Mouse (Mus musculus): ENCODE data around the gene Mrps34. TPM values are rescaled to one million over a fixed set of nuclear protein-coding genes. Genes with fewer than 3 reads are reported as not detected.
A peak's percentile ranks its signal among the peaks of the same experiment; 100 is the strongest.

Gene Mrps34
- polyA plus RNA-seq (2015; fragmentation: Nextera tagmentation; extraction: Ambion mirVana) = 141 TPM in 2 replicates

DNA sequence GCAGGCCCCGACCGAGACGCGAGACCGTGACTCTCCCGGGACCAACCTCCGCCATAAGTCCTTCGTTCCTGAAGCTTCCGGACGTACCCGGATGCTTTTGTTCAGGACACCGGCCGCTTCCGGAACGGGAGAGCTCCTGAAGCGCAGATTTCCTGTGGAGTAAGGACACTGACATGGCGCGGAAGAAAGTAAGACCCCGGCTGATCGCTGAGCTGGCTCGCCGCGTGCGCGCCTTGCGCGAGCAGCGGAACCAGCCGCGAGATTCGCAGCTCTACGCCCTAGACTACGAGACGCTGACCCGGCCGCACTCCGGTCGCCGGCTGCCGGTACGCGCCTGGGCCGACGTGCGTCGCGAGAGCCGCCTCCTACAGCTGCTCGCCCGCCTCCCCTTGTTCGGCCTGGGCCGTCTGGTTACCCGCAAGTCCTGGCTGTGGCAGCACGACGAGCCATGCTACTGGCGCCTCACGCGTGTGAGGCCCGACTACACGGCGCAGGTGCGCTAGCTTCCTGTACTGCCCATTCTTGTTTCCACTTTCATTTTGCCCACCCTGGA, at the start of gene Mrps34, which contains the start of gene Eme2:
Gene Mrps34 (plus strand): TSS at position 122 of the 553 bp plus-strand sequence.
Gene Eme2 (minus strand): TSS at position 93 of the 553 bp plus-strand sequence.
- H3K4me2 ChIP-seq (ENCODE audit: low read length) = peak within 1 kb of the TSS; percentile 95
- peak within 1 kb of the TSS; percentile 93 for H3K9ac ChIP-seq (ENCODE audit: low read depth, low read length)
- ATAC-seq (replicated peaks; ENCODE audit: low FRiP score, low read depth) = peak; percentile 38
- TF ChIP-seq CTCF (IDR thresholded peaks at IDR 0.05; ENCODE audit: low read depth) = no peak
- H3K9me3 ChIP-seq (replicated peaks; ENCODE audit: low read length) = no peaks in the 10 kb centered on the region
- peaks cover 6% of the 10 kb centered on the region; the same call in 1 of the 2 replicates for H3K4me1 ChIP-seq (replicated peaks; ENCODE audit: insufficient read depth, low read length)
- peak; percentile 93 for DNase-seq (ENCODE audit: low spot score)
- peak within 1 kb of the TSS; percentile 86 for H3K4me3 ChIP-seq (replicated peaks; ENCODE audit: low read depth, low read length)
- under 1% methylated on average over 62 of the region's 62 CpGs for WGBS
- H3K36me3 ChIP-seq (ENCODE audit: insufficient read depth, low read length) = peaks cover 46% of the 10 kb centered on the region
- peak within 1 kb of the TSS; percentile 89 for H3K27ac ChIP-seq
- H3K27me3 ChIP-seq (ENCODE audit: insufficient read depth, low read length) = no peaks in the 10 kb centered on the region

GRCm38 (mm10) chr17:24847386-24847785, 47.5 kb upstream of the Mrps34 start:
- Histone ChIP-seq H3K9me3 (replicated peaks; ENCODE audit: low read length) (no peaks in the 10 kb centered on the region), H3K27me3 (ENCODE audit: insufficient read depth, low read length) (no peaks in the 10 kb centered on the region), H3K27ac (no peak overlapping the region), H3K4me1 (replicated peaks; ENCODE audit: insufficient read depth, low read length) (0 out of 2 replicates have a peak, but pooled peaks cover 8% of the 10 kb centered on the region), H3K9ac (ENCODE audit: low read depth, low read length) (no peak overlapping the region), H3K36me3 (ENCODE audit: insufficient read depth, low read length) (no peaks in the 10 kb centered on the region), H3K4me2 (ENCODE audit: low read length) (no peak overlapping the region), H3K4me3 (replicated peaks; ENCODE audit: low read depth, low read length) (no peak overlapping the region)
- WGBS = 98% methylated on average over 1 of the region's 1 CpGs
- TF ChIP-seq CTCF (IDR thresholded peaks at IDR 0.05; ENCODE audit: low read depth) = no peak
- no peak for DNase-seq (ENCODE audit: low spot score)
- ATAC-seq (replicated peaks; ENCODE audit: low FRiP score, low read depth) = no peak

GRCm38 (mm10) chr17:24848600-24849031, 46.3 kb upstream of the Mrps34 start:
- Histone ChIP-seq H3K9ac (ENCODE audit: low read depth, low read length) (no peak overlapping the region), H3K27me3 (ENCODE audit: insufficient read depth, low read length) (no peaks in the 10 kb centered on the region), H3K4me3 (replicated peaks; ENCODE audit: low read depth, low read length) (peak overlapping the region; percentile 68), H3K4me2 (ENCODE audit: low read length) (peak overlapping the region; percentile 81), H3K4me1 (replicated peaks; ENCODE audit: insufficient read depth, low read length) (0 out of 2 replicates have a peak, but pooled peaks cover 8% of the 10 kb centered on the region), H3K9me3 (replicated peaks; ENCODE audit: low read length) (no peaks in the 10 kb centered on the region), H3K36me3 (ENCODE audit: insufficient read depth, low read length) (0 out of 2 replicates have a peak, but pooled peaks cover 2% of the 10 kb centered on the region), H3K27ac (peak overlapping the region; percentile 85)
- ATAC-seq (replicated peaks; ENCODE audit: low FRiP score, low read depth) = no peak
- no peak for TF ChIP-seq CTCF (IDR thresholded peaks at IDR 0.05; ENCODE audit: low read depth)
- DNase-seq (ENCODE audit: low spot score) = no peak

DNA sequence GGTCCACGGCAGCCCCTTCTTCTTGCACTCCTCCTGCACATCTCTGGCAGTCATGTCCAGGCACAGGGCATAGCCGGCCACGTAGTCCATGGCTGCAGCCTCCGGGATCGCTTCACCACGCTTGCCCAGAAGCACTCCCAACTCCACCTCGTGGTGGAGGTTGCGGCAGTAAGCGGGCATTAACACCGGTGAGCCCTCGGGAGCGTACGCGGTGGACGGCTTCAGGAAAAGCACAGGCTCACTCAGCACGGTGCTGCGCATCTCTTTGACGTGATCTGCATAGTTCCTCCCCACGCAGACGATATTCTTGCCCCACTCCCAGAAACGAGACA, 45.2 kb upstream of the Mrps34 start:
- Histone ChIP-seq H3K4me1 (replicated peaks; ENCODE audit: insufficient read depth, low read length) (0 out of 2 replicates have a peak, but pooled peaks cover 8% of the 10 kb centered on the region), H3K9me3 (replicated peaks; ENCODE audit: low read length) (no peaks in the 10 kb centered on the region), H3K9ac (ENCODE audit: low read depth, low read length) (peak overlapping the region; percentile 64), H3K27ac (peak overlapping the region; percentile 85), H3K27me3 (ENCODE audit: insufficient read depth, low read length) (no peaks in the 10 kb centered on the region), H3K36me3 (ENCODE audit: insufficient read depth, low read length) (0 out of 2 replicates have a peak, but pooled peaks cover 3% of the 10 kb centered on the region), H3K4me2 (ENCODE audit: low read length) (peak overlapping the region; percentile 81), H3K4me3 (replicated peaks; ENCODE audit: low read depth, low read length) (peak overlapping the region; percentile 68)
- under 1% methylated on average over 21 of the region's 21 CpGs for WGBS
- no peak for DNase-seq (ENCODE audit: low spot score)
- peak; percentile 21 for ATAC-seq (replicated peaks; ENCODE audit: low FRiP score, low read depth)
- peak; percentile 45; the same call in 1 of the 2 replicates for TF ChIP-seq CTCF (IDR thresholded peaks at IDR 0.05; ENCODE audit: low read depth)

DNA sequence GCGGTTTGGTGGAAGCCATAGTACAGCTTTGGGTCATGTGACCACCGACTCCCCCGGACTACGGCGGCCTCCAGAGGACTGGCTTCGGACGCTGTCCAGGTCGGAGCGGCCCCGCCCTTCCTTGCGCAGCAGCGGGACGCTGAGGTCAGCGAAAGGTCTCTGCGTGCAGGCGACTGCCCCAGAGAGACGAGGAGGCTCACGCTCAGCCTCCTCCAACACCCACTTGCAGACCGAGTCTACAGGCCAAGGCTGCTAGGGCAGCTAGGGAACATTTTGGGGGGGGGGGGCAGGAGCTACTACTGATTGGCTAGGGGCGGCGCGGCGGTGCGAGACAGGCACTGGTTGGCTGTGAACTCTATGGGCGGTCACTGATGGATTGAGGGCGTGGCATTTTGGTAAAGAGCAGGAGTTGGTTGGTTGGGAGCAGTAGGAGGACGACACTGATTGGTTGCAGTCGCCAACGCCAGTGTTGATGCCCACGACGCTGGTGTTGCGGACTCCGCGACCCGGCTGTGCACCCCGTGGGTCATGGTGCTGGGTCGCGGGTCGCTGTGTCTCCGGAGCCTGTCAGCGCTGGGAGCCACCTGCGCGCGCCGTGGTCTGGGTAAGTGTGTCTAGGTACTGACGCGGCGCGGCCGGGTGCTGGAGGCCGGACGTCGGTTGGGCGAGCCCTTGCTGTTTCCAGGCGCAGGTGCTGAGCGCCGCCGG, 44.7 kb upstream of the Mrps34 start, which contains the start of gene Fahd1:
Gene Fahd1 (minus strand): TSS at position 300 of the 708 bp plus-strand sequence.
- Histone ChIP-seq H3K4me1 (replicated peaks; ENCODE audit: insufficient read depth, low read length) (0 out of 2 replicates have a peak, but pooled peaks cover 8% of the 10 kb centered on the region), H3K9me3 (replicated peaks; ENCODE audit: low read length) (no peaks in the 10 kb centered on the region), H3K9ac (ENCODE audit: low read depth, low read length) (peak within 1 kb of the TSS; percentile 71), H3K27ac (peak within 1 kb of the TSS; percentile 85), H3K36me3 (ENCODE audit: insufficient read depth, low read length) (peaks cover 3% of the 10 kb centered on the region; the same call in 1 of the 2 replicates), H3K4me2 (ENCODE audit: low read length) (peak within 1 kb of the TSS; percentile 81), H3K27me3 (ENCODE audit: insufficient read depth, low read length) (no peaks in the 10 kb centered on the region), H3K4me3 (replicated peaks; ENCODE audit: low read depth, low read length) (peak within 1 kb of the TSS; percentile 68)
- ATAC-seq (replicated peaks; ENCODE audit: low FRiP score, low read depth) (peak; percentile 98), DNase-seq (ENCODE audit: low spot score) (peak; percentile 100)
- WGBS = under 1% methylated on average over 58 of the region's 58 CpGs
- no peak for TF ChIP-seq CTCF (IDR thresholded peaks at IDR 0.05; ENCODE audit: low read depth)

DNA sequence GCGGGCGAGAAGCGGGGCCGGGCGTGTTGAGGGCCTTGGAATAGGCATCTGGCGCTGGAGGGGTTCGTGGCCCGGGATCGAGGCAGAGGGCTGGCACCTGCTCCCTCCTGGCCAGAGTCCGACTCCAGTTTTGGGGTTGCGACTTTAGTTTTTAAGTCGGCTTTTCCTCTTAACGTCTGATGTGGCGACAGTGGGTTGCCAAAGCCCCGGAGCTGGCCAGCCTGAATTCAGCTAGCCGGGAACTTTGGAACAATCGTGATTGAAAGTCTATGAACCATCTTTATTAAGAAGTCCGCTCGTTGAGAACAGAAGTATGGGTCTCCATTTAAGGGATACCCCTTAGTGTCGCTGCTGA, 44.2 kb upstream of the Mrps34 start:
- ATAC-seq (replicated peaks; ENCODE audit: low FRiP score, low read depth) = no peak
- H3K36me3 ChIP-seq (ENCODE audit: insufficient read depth, low read length) = peaks cover 3% of the 10 kb centered on the region; the same call in 1 of the 2 replicates
- H3K9ac ChIP-seq (ENCODE audit: low read depth, low read length) = peak overlapping the region; percentile 71
- 0 out of 2 replicates have a peak, but pooled peaks cover 8% of the 10 kb centered on the region for H3K4me1 ChIP-seq (replicated peaks; ENCODE audit: insufficient read depth, low read length)
- H3K9me3 ChIP-seq (replicated peaks; ENCODE audit: low read length) = no peaks in the 10 kb centered on the region
- under 1% methylated on average over 20 of the region's 20 CpGs for WGBS
- peak overlapping the region; percentile 81 for H3K4me2 ChIP-seq (ENCODE audit: low read length)
- no peak for DNase-seq (ENCODE audit: low spot score)
- peak overlapping the region; percentile 85 for H3K27ac ChIP-seq
- peak overlapping the region; percentile 68 for H3K4me3 ChIP-seq (replicated peaks; ENCODE audit: low read depth, low read length)
- TF ChIP-seq CTCF (IDR thresholded peaks at IDR 0.05; ENCODE audit: low read depth) = no peak
- H3K27me3 ChIP-seq (ENCODE audit: insufficient read depth, low read length) = no peaks in the 10 kb centered on the region

Data from kidney, postnatal 0 days (tissue).